ENCODE assay signal across 20 mouse cellular contexts in the genomic region with DNA sequence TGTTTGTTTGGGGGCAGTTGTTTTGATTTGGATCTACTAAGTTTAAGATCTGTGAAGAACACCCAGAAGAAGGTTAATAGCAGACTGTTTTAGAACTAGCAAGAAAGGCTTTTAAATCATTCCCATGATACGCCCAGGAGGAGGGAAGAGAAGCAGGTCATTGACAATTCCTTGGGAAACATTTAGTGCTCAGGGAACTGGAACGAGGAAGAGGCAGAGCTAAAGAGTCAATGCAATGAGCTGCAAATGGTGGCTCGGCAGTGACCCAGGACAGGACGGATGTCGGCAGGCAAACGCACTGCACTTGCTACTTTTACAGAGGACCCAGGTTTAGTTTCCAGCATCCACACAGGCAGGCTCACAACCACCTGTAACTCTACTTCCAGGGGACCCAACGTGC. TPM values are rescaled to one million over a fixed set of nuclear protein-coding genes. Genes with fewer than 3 reads are reported as not detected.
"Had no signal": no experiment of that assay in that cellular context is flagged by ENCODE, and none has a peak within 500 bp of the region (broad histone marks: within the 10 kb centered on the region; RNA-seq: fewer than 3 reads in every experiment).

No protein-coding gene starts in this region.

- H3K27me3 ChIP-seq: intestine, embryonic 15.5 days; liver, embryonic 13.5 days; midbrain, embryonic 15.5 days; neural tube, embryonic 12.5 days; neural tube, embryonic 15.5 days had no signal

- DNase-seq: layer of hippocampus, postnatal 36 days; liver, embryonic 13.5 days; lung, adult 2 months; lung, postnatal 14 days; lung, postnatal 4 days; right cerebral cortex, adult 18-20 months; right cerebral cortex, postnatal 14 days; right cerebral cortex, postnatal 4 days; thymus, adult 18-20 months; thymus, postnatal 36 days had no signal

- H3K4me2 ChIP-seq: intestine, embryonic 15.5 days; liver, embryonic 13.5 days; midbrain, embryonic 15.5 days; neural tube, embryonic 12.5 days; neural tube, embryonic 15.5 days had no signal

- H3K4me3 ChIP-seq: intestine, embryonic 15.5 days; left cerebral cortex, adult 2 months; liver, embryonic 13.5 days; midbrain, embryonic 10.5 days; midbrain, embryonic 15.5 days; neural tube, embryonic 12.5 days; neural tube, embryonic 15.5 days had no signal

- H3K9ac ChIP-seq: intestine, embryonic 15.5 days; liver, embryonic 13.5 days; midbrain, embryonic 15.5 days; neural tube, embryonic 12.5 days; neural tube, embryonic 15.5 days had no signal

- H3K9me3 ChIP-seq: intestine, embryonic 15.5 days; liver, embryonic 13.5 days; midbrain, embryonic 10.5 days; midbrain, embryonic 15.5 days; neural tube, embryonic 12.5 days; neural tube, embryonic 15.5 days had no signal

- H3K36me3 ChIP-seq: intestine, embryonic 15.5 days; midbrain, embryonic 15.5 days had no signal

- H3K27ac ChIP-seq: intestine, embryonic 15.5 days; left cerebral cortex, adult 2 months; liver, embryonic 13.5 days; midbrain, embryonic 10.5 days; midbrain, embryonic 15.5 days; neural tube, embryonic 12.5 days; neural tube, embryonic 15.5 days; stomach, postnatal 0 days had no signal

- ATAC-seq: hindbrain, embryonic 16.5 days; intestine, embryonic 15.5 days; midbrain, embryonic 15.5 days had no signal

RNA-seq across cellular contexts. Expression of gene Cntd1, which starts 2.0 kb away (rescaled TPM):
- total RNA-seq: liver, adult 2 months had no signal
- polyA plus RNA-seq: liver, adult 2 months had no signal

RNA-seq across cellular contexts. Expression of gene Wnk4, which starts 20.5 kb away (rescaled TPM):
- total RNA-seq: megakaryocyte progenitor cell, adult 5-6 weeks had no signal
